Mouse (Mus musculus) neural tube, embryonic 14.5 days (tissue): ENCODE results near the gene Zpbp2. TPM values are rescaled to one million over a fixed set of nuclear protein-coding genes. Genes with fewer than 3 reads are reported as not detected.
A peak's percentile ranks its signal among the peaks of the same experiment; 100 is the strongest.
"Not testable (repeated sequence)": the region's sequence is repeated elsewhere in the genome, so short reads cannot be mapped to it uniquely, and the experiment has no call there.

Source experiments
- ATAC-seq: fragments of 200-750 bp; cut with Nextera tagmentation; 2 replicates; pipeline ENCODE4 v1.8.0; 2017; ENCODE audit warnings: low read depth, mild to moderate bottlenecking, moderate TSS enrichment, moderate library complexity
- H3K27ac ChIP-seq: fragments of 300-500 bp; sonication (generic); 2 replicates; pipeline ENCODE4 v1.5.1; 2014; ENCODE audit warnings: low read depth, mild to moderate bottlenecking, control low read depth, low read length, moderate library complexity, mixed read lengths
- H3K27me3 ChIP-seq: fragments of 300-500 bp; sonication (generic); 2 replicates; pipeline ENCODE4 v1.6.1; 2014; ENCODE audit warnings: low read length; ENCODE audit not compliant: control insufficient read depth, insufficient read depth
- H3K36me3 ChIP-seq: fragments of 300-500 bp; sonication (generic); 2 replicates; pipeline ENCODE4 v1.6.1; 2014; ENCODE audit warnings: low read length, mixed read lengths; ENCODE audit not compliant: control insufficient read depth, insufficient read depth
- H3K4me1 ChIP-seq: fragments of 300-500 bp; sonication (generic); 2 replicates; pipeline ENCODE4 v1.6.1; 2014; ENCODE audit warnings: low read length; ENCODE audit not compliant: control insufficient read depth, insufficient read depth
- H3K4me2 ChIP-seq: fragments of 300-500 bp; sonication (generic); 2 replicates; pipeline ENCODE4 v1.6.1; 2014; ENCODE audit warnings: mild to moderate bottlenecking, low read depth, low read length, control low read depth
- H3K4me3 ChIP-seq: fragments of 300-500 bp; sonication (generic); 2 replicates; pipeline ENCODE4 v1.5.1; 2014; ENCODE audit warnings: low read depth, low read length, control low read depth, mixed read lengths
- H3K9ac ChIP-seq: fragments of 300-500 bp; sonication (generic); replicated peaks from 2 replicates; pipeline ENCODE4 v1.6.1; 2014; ENCODE audit warnings: low read depth, mild to moderate bottlenecking, control low read depth, low read length, mixed read lengths
- H3K9me3 ChIP-seq: fragments of 300-500 bp; sonication (generic); 2 replicates; pipeline ENCODE4 v1.6.1; 2016; ENCODE audit warnings: low read length; ENCODE audit not compliant: control insufficient read depth
- WGBS: fragments of 180-500 bp; shearing (Covaris S2); extraction: QIAGEN DNeasy Blood & Tissue Kit; methylation state at CpG from one replicate; pipeline ENCODE4 v1.1.7; 2014; 5-methylcytosine and 5-hydroxymethylcytosine counted together
- polyA plus RNA-seq: library from polyadenylated mRNA; unstranded; fragments of >200 nt; fragmentation: Nextera tagmentation; extraction: Ambion mirVana; gene quantifications from 2 replicates; pipeline ENCODE4 v1.2.1, GENCODE M21; 2014

Zpbp2 gene
- polyA plus RNA-seq, 1 experiment from 2014 or later, result not detected

GRCm38 (mm10) chr11:98595473-98595872 lies 44.6 kb downstream of the Zpbp2 start:
- Histone ChIP-seq H3K27me3 (peaks cover 3% of the 10 kb centered on the region), H3K4me1 (no peaks in the 10 kb centered on the region), H3K9me3 (no peaks in the 10 kb centered on the region), H3K4me2 (no peak overlapping the region), H3K4me3 (no peak overlapping the region), H3K36me3 (no peaks in the 10 kb centered on the region), H3K27ac (no peak overlapping the region), H3K9ac (no peak overlapping the region)
- 74% methylated on average over 10 of the region's 10 CpGs for WGBS
- no peak for ATAC-seq

GRCm38 (mm10) chr11:98595955-98596354 lies 45.1 kb downstream of the Zpbp2 start:
- Histone ChIP-seq H3K4me2 (no peak overlapping the region), H3K9me3 (no peaks in the 10 kb centered on the region), H3K27me3 (peaks cover 3% of the 10 kb centered on the region), H3K4me3 (no peak overlapping the region), H3K9ac (no peak overlapping the region), H3K27ac (no peak overlapping the region), H3K4me1 (no peaks in the 10 kb centered on the region), H3K36me3 (no peaks in the 10 kb centered on the region)
- no peak for ATAC-seq
- WGBS, result 94% methylated on average over 3 of the region's 3 CpGs

- Histone ChIP-seq H3K36me3 (no peaks in the 10 kb centered on the region), H3K9me3 (no peaks in the 10 kb centered on the region), H3K27ac (no peak overlapping the region), H3K4me3 (no peak overlapping the region), H3K27me3 (peaks cover 3% of the 10 kb centered on the region), H3K4me1 (no peaks in the 10 kb centered on the region), H3K4me2 (no peak overlapping the region), H3K9ac (no peak overlapping the region)
- WGBS, result 39% methylated on average over 6 of the region's 6 CpGs
- ATAC-seq, result no peak
Observed at GRCm38 (mm10) chr11:98597363-98597762, 46.5 kb downstream of the Zpbp2 start.

- H3K4me2 ChIP-seq, result no peak within 1 kb of the TSS
- no peaks in the 10 kb centered on the region for H3K36me3 ChIP-seq
- no peaks in the 10 kb centered on the region for H3K9me3 ChIP-seq
- no peak within 1 kb of the TSS for H3K27ac ChIP-seq
- 0 out of 2 replicates have a peak within 1 kb of the TSS, but pooled peaks have one; percentile 0 for H3K9ac ChIP-seq
- H3K4me1 ChIP-seq, result no peaks in the 10 kb centered on the region
- H3K4me3 ChIP-seq, result no peak within 1 kb of the TSS
- H3K27me3 ChIP-seq, result peaks cover 3% of the 10 kb centered on the region
- 82% methylated on average over 8 of the region's 8 CpGs for WGBS
- no peak for ATAC-seq
Observed at GRCm38 (mm10) chr11:98597991-98598390, 47.1 kb downstream of the Zpbp2 start, which contains the start of gene Lrrc3c. TSS of gene Lrrc3c (plus strand) at chr11:98598291.

DNA sequence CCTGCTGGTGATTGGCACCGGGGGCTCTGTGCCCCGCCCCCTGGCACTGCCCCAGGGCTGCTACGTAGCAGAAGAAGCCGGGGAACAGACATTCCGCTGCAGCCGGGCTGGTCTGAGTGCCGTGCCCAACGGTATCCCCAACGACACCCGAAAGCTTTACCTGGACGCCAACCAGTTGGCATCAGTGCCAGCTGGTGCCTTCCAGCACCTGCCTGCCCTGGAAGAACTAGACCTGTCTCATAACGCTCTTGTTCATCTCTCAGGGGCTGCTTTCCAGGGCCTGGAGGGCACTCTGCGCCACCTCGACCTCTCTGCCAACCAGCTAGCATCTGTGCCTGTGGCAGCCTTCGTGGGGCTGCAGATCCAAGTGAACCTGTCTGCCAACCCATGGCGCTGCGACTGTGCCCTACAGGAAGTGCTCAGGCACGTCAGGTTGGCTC lies 48.0 kb downstream of the Zpbp2 start:
- no peak for ATAC-seq
- H3K4me1 ChIP-seq, result no peaks in the 10 kb centered on the region
- no peaks in the 10 kb centered on the region for H3K9me3 ChIP-seq
- no peak overlapping the region for H3K4me2 ChIP-seq
- H3K36me3 ChIP-seq, result no peaks in the 10 kb centered on the region
- H3K4me3 ChIP-seq, result no peak overlapping the region
- 64% methylated on average over 18 of the region's 18 CpGs for WGBS
- no peak overlapping the region for H3K27ac ChIP-seq
- peaks cover 3% of the 10 kb centered on the region for H3K27me3 ChIP-seq
- H3K9ac ChIP-seq, result 0 out of 2 replicates have a peak overlapping the region, but pooled peaks have one; percentile 0

- no peaks in the 10 kb centered on the region for H3K9me3 ChIP-seq
- H3K9ac ChIP-seq, result 0 out of 2 replicates have a peak overlapping the region, but pooled peaks have one; percentile 0
- H3K36me3 ChIP-seq, result no peaks in the 10 kb centered on the region
- ATAC-seq, result no peak
- H3K4me1 ChIP-seq, result no peaks in the 10 kb centered on the region
- no peak overlapping the region for H3K4me3 ChIP-seq
- H3K27me3 ChIP-seq, result peaks cover 3% of the 10 kb centered on the region
- no peak overlapping the region for H3K4me2 ChIP-seq
- 43% methylated on average over 18 of the region's 18 CpGs for WGBS
- no peak overlapping the region for H3K27ac ChIP-seq
Observed at GRCm38 (mm10) chr11:98599291-98599690, 48.4 kb downstream of the Zpbp2 start.

DNA sequence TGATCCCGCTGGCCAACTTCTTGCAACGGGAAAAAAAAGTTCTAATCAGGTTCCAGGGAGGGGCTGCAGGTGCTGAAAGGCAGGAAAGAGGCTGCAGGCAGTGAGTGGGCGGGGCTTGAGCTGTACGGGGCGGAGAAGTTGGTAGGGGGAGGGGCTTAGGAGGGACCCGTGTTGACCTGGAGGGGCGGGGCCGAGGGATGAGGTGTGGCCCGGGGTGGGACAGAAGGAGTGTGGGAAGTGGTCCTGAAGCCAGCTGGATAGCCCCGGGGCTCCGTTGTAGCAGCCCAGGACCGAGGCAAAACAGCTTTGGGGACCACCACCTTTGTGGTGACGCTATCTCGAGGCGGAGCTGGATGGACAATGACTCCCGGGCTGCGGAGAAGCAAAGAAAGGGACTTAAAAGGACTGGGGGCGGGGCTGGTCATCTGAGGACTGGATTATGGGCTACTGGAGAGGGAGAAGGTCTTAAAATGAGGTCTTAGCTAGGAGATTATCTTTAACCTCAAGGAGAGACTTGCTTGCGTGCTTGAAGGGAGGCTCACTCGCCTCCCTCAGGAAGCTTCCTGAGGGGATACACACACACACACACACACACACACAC lies 51.3 kb downstream of the Zpbp2 start:
- no peak overlapping the region for H3K27ac ChIP-seq
- peak overlapping the region; percentile 34; the same call in 1 of the 2 replicates for H3K4me2 ChIP-seq
- H3K27me3 ChIP-seq, result peaks cover 3% of the 10 kb centered on the region; the same call in 1 of the 2 replicates
- ATAC-seq, result no peak
- H3K4me1 ChIP-seq, result no peaks in the 10 kb centered on the region
- 1% methylated on average over 20 of the region's 20 CpGs for WGBS
- no peaks in the 10 kb centered on the region for H3K9me3 ChIP-seq
- no peak overlapping the region for H3K4me3 ChIP-seq
- no peaks in the 10 kb centered on the region for H3K36me3 ChIP-seq
- H3K9ac ChIP-seq, result 0 out of 2 replicates have a peak overlapping the region, but pooled peaks have one; percentile 16

- no peaks in the 10 kb centered on the region for H3K27me3 ChIP-seq
- no peaks in the 10 kb centered on the region for H3K4me1 ChIP-seq
- H3K36me3 ChIP-seq, result no peaks in the 10 kb centered on the region
- H3K4me2 ChIP-seq, result no peak overlapping the region
- H3K4me3 ChIP-seq, result no peak overlapping the region
- H3K27ac ChIP-seq, result no peak overlapping the region
- no peaks in the 10 kb centered on the region for H3K9me3 ChIP-seq
- ATAC-seq, result no peak
- WGBS, result 82% methylated on average over 2 of the region's 2 CpGs
- no peak overlapping the region for H3K9ac ChIP-seq
Observed at GRCm38 (mm10) chr11:98603953-98604352, 53.1 kb downstream of the Zpbp2 start.

GRCm38 (mm10) chr11:98604911-98605310 lies 54.0 kb downstream of the Zpbp2 start:
- not testable (repeated sequence) for H3K36me3 ChIP-seq, H3K9me3 ChIP-seq, H3K27me3 ChIP-seq, H3K27ac ChIP-seq, H3K4me1 ChIP-seq, H3K4me2 ChIP-seq, H3K4me3 ChIP-seq, ATAC-seq, H3K9ac ChIP-seq
- WGBS, result 74% methylated on average over 6 of the region's 6 CpGs
